Mouse (Mus musculus) intestine, embryonic 14.5 days (tissue): ENCODE results near the gene Olfr311. TPM values are rescaled to one million over a fixed set of nuclear protein-coding genes. Genes with fewer than 3 reads are reported as not detected.

Experiments used
- polyA plus RNA-seq: library from polyadenylated mRNA; unstranded; fragments of >200 nt; fragmentation: Nextera tagmentation; extraction: Ambion mirVana; gene quantifications from 2 replicates; pipeline ENCODE4 v1.2.1, GENCODE M21; 2014

The Olfr311 gene
- polyA plus RNA-seq, 1 experiment from 2014 or later, result not detected

Other genes with a start within 250 kb of the Olfr311 start
- not detected in 2 replicates for gene Olfr324, start 244.1 kb upstream of the Olfr311 start, polyA plus RNA-seq
- gene 2210407C18Rik, start 223.2 kb upstream of the Olfr311 start, polyA plus RNA-seq, result 0.22 TPM in 1 of 2 replicates, not detected in the other
- gene Olfr323, start 208.8 kb upstream of the Olfr311 start, polyA plus RNA-seq, result 0.12 TPM in 1 of 2 replicates, not detected in the other
- gene Trim58, start 198.8 kb upstream of the Olfr311 start, polyA plus RNA-seq, result 0.08 and 0.16 TPM in 2 replicates
- gene Olfr322, start 180.5 kb upstream of the Olfr311 start, polyA plus RNA-seq, result not detected in 2 replicates
- not detected in 2 replicates for gene Olfr320, start 158.2 kb upstream of the Olfr311 start, polyA plus RNA-seq
- gene Olfr319, start 140.1 kb upstream of the Olfr311 start, polyA plus RNA-seq, result not detected in 2 replicates
- not detected in 2 replicates for gene Olfr318, start 115.2 kb upstream of the Olfr311 start, polyA plus RNA-seq
- not detected in 2 replicates for gene Olfr317, start 100.0 kb upstream of the Olfr311 start, polyA plus RNA-seq
- not detected in 2 replicates for gene Olfr316, start 86.5 kb upstream of the Olfr311 start, polyA plus RNA-seq
- gene Olfr315, start 66.1 kb upstream of the Olfr311 start, polyA plus RNA-seq, result not detected in 2 replicates
- not detected in 2 replicates for gene Olfr314, start 56.3 kb upstream of the Olfr311 start, polyA plus RNA-seq
- gene Fam183b, start 37.3 kb upstream of the Olfr311 start, polyA plus RNA-seq, result 40.1 and 47.1 TPM in 2 replicates
- not detected in 2 replicates for gene Olfr313, start 24.3 kb upstream of the Olfr311 start, polyA plus RNA-seq
- not detected in 2 replicates for gene Olfr312, start 10.0 kb upstream of the Olfr311 start, polyA plus RNA-seq
- 9.4 and 10.6 TPM in 2 replicates for gene Gm12258, start 7.9 kb downstream of the Olfr311 start, polyA plus RNA-seq
- gene 2810021J22Rik, start 28.0 kb downstream of the Olfr311 start, polyA plus RNA-seq, result 7.1 and 10.4 TPM in 2 replicates
- 6.7 and 7.2 TPM in 2 replicates for gene Zfp39, start 65.0 kb downstream of the Olfr311 start, polyA plus RNA-seq
- 0.05 TPM in 1 of 2 replicates, not detected in the other for gene Btnl10, start 78.7 kb downstream of the Olfr311 start, polyA plus RNA-seq
- 240 and 258 TPM in 2 replicates for gene Rnf187, start 99.7 kb downstream of the Olfr311 start, polyA plus RNA-seq
- gene Hist3h2ba, start 109.7 kb downstream of the Olfr311 start, polyA plus RNA-seq, result 24.9 and 26.3 TPM in 2 replicates
- 28.7 and 30.3 TPM in 2 replicates for gene Hist3h2a, start 115.4 kb downstream of the Olfr311 start, polyA plus RNA-seq
- gene Trim17, start 115.4 kb downstream of the Olfr311 start, polyA plus RNA-seq, result 0.24 and 0.28 TPM in 2 replicates
- 16.5 and 19.6 TPM in 2 replicates for gene Trim11, start 138.8 kb downstream of the Olfr311 start, polyA plus RNA-seq